Mouse (Mus musculus) kidney, adult 2 months (tissue): ENCODE results near the gene Ankrd13a.

Source experiments
- CTCF ChIP-seq: fragments of 200-500 bp; conservative IDR thresholded peaks from 2 replicates; pipeline ENCODE4 v1.5.1; 2011; ENCODE audit warnings: low read depth, mild to moderate bottlenecking, control low read depth, low read length, moderate library complexity, mixed read lengths; ENCODE audit not compliant: insufficient read depth, insufficient read length
- POLR2A ChIP-seq: fragments of 200-500 bp; IDR thresholded peaks from one replicate; pipeline ENCODE4 v1.6.1; 2011; ENCODE audit warnings: low read depth, low read length, control low read depth

DNA sequence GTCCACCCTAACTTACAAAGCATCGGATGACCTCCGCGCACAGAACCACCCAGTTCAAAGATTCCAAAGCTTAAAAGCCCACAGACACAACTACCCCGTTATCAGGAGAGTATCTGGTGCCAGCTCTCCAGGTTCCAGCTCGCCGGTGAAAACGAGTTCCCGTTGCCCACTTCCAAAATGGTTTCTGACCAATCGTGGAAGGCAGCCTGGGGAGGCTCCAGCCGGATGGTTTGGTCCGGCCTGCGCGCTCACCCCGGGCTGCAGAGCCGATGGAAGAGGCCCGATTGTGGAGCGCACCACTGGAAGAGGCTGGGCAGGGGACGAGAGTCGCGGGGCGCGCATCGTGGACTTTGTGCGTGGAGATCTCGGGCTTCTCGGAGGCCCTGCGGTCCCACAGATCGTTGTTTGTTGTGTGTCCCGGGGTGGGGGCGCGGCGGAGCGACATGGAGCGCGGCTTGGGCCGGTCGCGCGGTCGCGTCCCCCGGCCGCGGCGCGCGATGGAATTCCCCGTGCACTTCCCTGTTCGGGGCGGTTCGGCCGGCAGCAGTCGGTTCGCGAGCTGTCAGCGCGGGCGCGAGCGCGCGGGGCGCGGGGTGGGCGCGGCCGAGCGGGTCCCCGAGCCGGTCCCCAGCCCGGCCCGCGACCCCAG is at the start of gene Ankrd13a:
- no peak for TF ChIP-seq CTCF
- TF ChIP-seq POLR2A = peak; percentile 34
